Mouse (Mus musculus): ENCODE data around the gene Klhl1. TPM values are rescaled to one million over a fixed set of nuclear protein-coding genes. Genes with fewer than 3 reads are reported as not detected.

Klhl1 gene
- polyA plus RNA-seq, 1 experiment from 2014 or later = 2.0 TPM

- Histone ChIP-seq H3K4me2 (ENCODE audit: low read length) (no peak overlapping the region), H3K36me3 (ENCODE audit: control insufficient read depth, insufficient read depth, low read length) (no peaks in the 10 kb centered on the region), H3K27me3 (replicated peaks; ENCODE audit: control insufficient read depth, insufficient read depth, low read length) (no peaks in the 10 kb centered on the region), H3K27ac (ENCODE audit: low read depth, low read length) (no peak overlapping the region), H3K9me3 (replicated peaks; ENCODE audit: control insufficient read depth, low read length) (no peaks in the 10 kb centered on the region), H3K4me1 (ENCODE audit: control insufficient read depth, insufficient read depth, low read length) (no peaks in the 10 kb centered on the region), H3K4me3 (ENCODE audit: low read depth, low read length) (no peak overlapping the region), H3K9ac (ENCODE audit: low read length) (no peak overlapping the region)
- DNase-seq (ENCODE audit: low spot score) (peak; percentile 7), ATAC-seq (no peak)
- 79% methylated on average over 7 of the region's 7 CpGs for WGBS
These were observed 411.5 kb downstream of the Klhl1 start for GRCm38 (mm10) chr14:96107396-96107795.

- Histone ChIP-seq H3K4me3 (ENCODE audit: low read depth, low read length) (no peak overlapping the region), H3K27me3 (replicated peaks; ENCODE audit: control insufficient read depth, insufficient read depth, low read length) (no peaks in the 10 kb centered on the region), H3K9ac (ENCODE audit: low read length) (no peak overlapping the region), H3K4me1 (ENCODE audit: control insufficient read depth, insufficient read depth, low read length) (no peaks in the 10 kb centered on the region), H3K4me2 (ENCODE audit: low read length) (no peak overlapping the region), H3K9me3 (replicated peaks; ENCODE audit: control insufficient read depth, low read length) (no peaks in the 10 kb centered on the region), H3K36me3 (ENCODE audit: control insufficient read depth, insufficient read depth, low read length) (no peaks in the 10 kb centered on the region), H3K27ac (ENCODE audit: low read depth, low read length) (no peak overlapping the region)
- 26% methylated on average over 6 of the region's 6 CpGs for WGBS
- no peak for ATAC-seq
- no peak for DNase-seq (ENCODE audit: low spot score)
These were observed 437.2 kb downstream of the Klhl1 start for GRCm38 (mm10) chr14:96081681-96082207.

GRCm38 (mm10) chr14:96065884-96066283 is 453.0 kb downstream of the Klhl1 start:
- H3K4me3 ChIP-seq (ENCODE audit: low read depth, low read length) = no peak overlapping the region
- WGBS = 81% methylated on average over 3 of the region's 3 CpGs
- H3K4me1 ChIP-seq (ENCODE audit: control insufficient read depth, insufficient read depth, low read length) = no peaks in the 10 kb centered on the region
- H3K9me3 ChIP-seq (replicated peaks; ENCODE audit: control insufficient read depth, low read length) = no peaks in the 10 kb centered on the region
- no peak overlapping the region for H3K27ac ChIP-seq (ENCODE audit: low read depth, low read length)
- DNase-seq (ENCODE audit: low spot score) (no peak), ATAC-seq (no peak)
- H3K9ac ChIP-seq (ENCODE audit: low read length) = no peak overlapping the region
- no peak overlapping the region for H3K4me2 ChIP-seq (ENCODE audit: low read length)
- no peaks in the 10 kb centered on the region for H3K36me3 ChIP-seq (ENCODE audit: control insufficient read depth, insufficient read depth, low read length)
- no peaks in the 10 kb centered on the region for H3K27me3 ChIP-seq (replicated peaks; ENCODE audit: control insufficient read depth, insufficient read depth, low read length)
